7 mouse cellular contexts compared by ENCODE assay signal in the genomic region with DNA sequence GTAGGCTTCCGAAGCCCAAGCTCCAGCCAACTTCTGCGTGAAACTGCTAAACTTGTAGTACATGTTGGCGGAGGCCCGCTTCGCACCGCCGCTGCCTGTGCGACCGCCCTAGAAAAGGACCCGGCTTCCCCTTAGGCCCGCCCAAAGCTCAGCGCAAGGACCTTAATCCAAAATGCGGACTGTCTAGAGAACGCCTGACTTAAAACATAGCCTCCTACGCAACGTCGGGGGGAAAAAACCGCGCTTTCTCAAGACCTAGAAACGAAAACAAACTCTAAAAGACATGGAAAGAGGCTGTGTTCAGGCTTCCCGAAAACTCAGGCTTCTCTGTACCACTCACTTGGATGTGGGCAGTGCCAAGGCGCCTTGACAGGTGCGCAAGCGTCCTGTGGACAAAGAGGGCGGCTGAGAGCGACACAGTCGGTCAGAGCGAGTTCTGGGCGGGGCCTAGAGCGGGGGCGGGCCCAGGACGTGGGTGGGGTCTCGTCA. TPM values are rescaled to one million over a fixed set of nuclear protein-coding genes. Genes with fewer than 3 reads are reported as not detected.
A peak's percentile ranks its signal among the peaks of the same experiment; 100 is the strongest.
DNase-seq lines count a peak whose midpoint lies in the region; ATAC-seq and TF ChIP-seq lines count a peak whose summit lies in the region.

No protein-coding gene starts in this region.

- intact Hi-C loops in left cerebral cortex, postnatal 4 days (cut with DNase I): no loop called here

- H3K4me1 ChIP-seq in embryonic facial prominence, embryonic 10.5 days: peaks cover 30% of the 10 kb centered on the region
- H3K4me1 ChIP-seq in intestine, postnatal 0 days (replicated peaks; ENCODE audit: control insufficient read depth, insufficient read depth, low read length): peaks cover 4% of the 10 kb centered on the region; the same call in 1 of the 2 replicates
- H3K4me1 ChIP-seq in midbrain, embryonic 12.5 days: peaks cover 21% of the 10 kb centered on the region
- peaks cover 4% of the 10 kb centered on the region; the same call in 1 of the 2 replicates for H3K4me1 ChIP-seq in small intestine, adult 2 months (ENCODE audit: control insufficient read depth, insufficient read depth, insufficient read length, low read length)

- H3K27ac ChIP-seq in embryonic facial prominence, embryonic 10.5 days (replicated peaks): peak overlapping the region; percentile 97
- peak overlapping the region; percentile 75 for H3K27ac ChIP-seq in intestine, postnatal 0 days (ENCODE audit: low read depth, low read length)
- H3K27ac ChIP-seq in midbrain, embryonic 12.5 days (replicated peaks): peak overlapping the region; percentile 35; the same call in 1 of the 2 replicates
- peak overlapping the region; percentile 72 for H3K27ac ChIP-seq in small intestine, adult 2 months (ENCODE audit: insufficient read depth, low read depth, low read length)

- no peaks in the 10 kb centered on the region for H3K36me3 ChIP-seq in embryonic facial prominence, embryonic 10.5 days (replicated peaks)
- H3K36me3 ChIP-seq in intestine, postnatal 0 days (ENCODE audit: control insufficient read depth, insufficient read depth): no peaks in the 10 kb centered on the region
- no peaks in the 10 kb centered on the region for H3K36me3 ChIP-seq in midbrain, embryonic 12.5 days
- H3K36me3 ChIP-seq in small intestine, adult 2 months (ENCODE audit: control insufficient read depth, insufficient read depth, low read length): no peaks in the 10 kb centered on the region

- H3K9ac ChIP-seq in intestine, postnatal 0 days (ENCODE audit: low read depth, low read length): peak overlapping the region; percentile 85
- H3K9ac ChIP-seq in midbrain, embryonic 12.5 days (replicated peaks): peak overlapping the region; percentile 93

- peak overlapping the region; percentile 89 for H3K4me3 ChIP-seq in embryonic facial prominence, embryonic 10.5 days
- peak overlapping the region; percentile 63 for H3K4me3 ChIP-seq in intestine, postnatal 0 days (ENCODE audit: low read depth, low read length)
- peak overlapping the region; percentile 90 for H3K4me3 ChIP-seq in midbrain, embryonic 12.5 days
- H3K4me3 ChIP-seq in small intestine, adult 2 months (ENCODE audit: low read depth, low read length): peak overlapping the region; percentile 69

- WGBS in embryonic facial prominence, embryonic 10.5 days: under 1% methylated on average over 33 of the region's 33 CpGs
- under 1% methylated on average over 33 of the region's 33 CpGs for WGBS in intestine, postnatal 0 days
- under 1% methylated on average over 33 of the region's 33 CpGs for WGBS in midbrain, embryonic 12.5 days
- WGBS in small intestine, adult 2 months: under 1% methylated on average over 33 of the region's 33 CpGs

- TF ChIP-seq POLR2A in small intestine, adult 2 months (IDR thresholded peaks at IDR 0.05; ENCODE audit: low read depth, low read length): peak; percentile 80

- H3K9me3 ChIP-seq in embryonic facial prominence, embryonic 10.5 days: no peaks in the 10 kb centered on the region
- H3K9me3 ChIP-seq in intestine, postnatal 0 days (ENCODE audit: control insufficient read depth): no peaks in the 10 kb centered on the region
- H3K9me3 ChIP-seq in midbrain, embryonic 12.5 days: no peaks in the 10 kb centered on the region

- H3K27me3 ChIP-seq in embryonic facial prominence, embryonic 10.5 days (replicated peaks; ENCODE audit: low read depth, poor library complexity, severe bottlenecking): no peaks in the 10 kb centered on the region
- H3K27me3 ChIP-seq in intestine, postnatal 0 days (replicated peaks; ENCODE audit: control insufficient read depth, insufficient read depth, low read length): no peaks in the 10 kb centered on the region
- H3K27me3 ChIP-seq in midbrain, embryonic 12.5 days: no peaks in the 10 kb centered on the region
- no peaks in the 10 kb centered on the region for H3K27me3 ChIP-seq in small intestine, adult 2 months (ENCODE audit: control insufficient read depth, insufficient read depth, low read length)

- peak; percentile 91 for DNase-seq in adrenal gland, postnatal 10 days
- DNase-seq in embryonic facial prominence, embryonic 10.5 days (ENCODE audit: low spot score): peak; percentile 95
- DNase-seq in gonadal fat pad, adult 2 months (ENCODE audit: low read depth): peak; percentile 62
- peak; percentile 93 for DNase-seq in left cerebral cortex, postnatal 4 days

- peak; percentile 37 for TF ChIP-seq CTCF in intestine, postnatal 0 days (IDR thresholded peaks at IDR 0.05; ENCODE audit: low read depth)
- no peak for TF ChIP-seq CTCF in small intestine, adult 2 months (IDR thresholded peaks at IDR 0.05; ENCODE audit: extremely low read depth, insufficient read length, insufficient replicate concordance, low read depth, low read length)

- ATAC-seq in intestine, postnatal 0 days: peak; percentile 99
- ATAC-seq in midbrain, embryonic 12.5 days (ENCODE audit: low FRiP score, low read depth): peak; percentile 99

- H3K4me2 ChIP-seq in intestine, postnatal 0 days (replicated peaks; ENCODE audit: low read depth): peak overlapping the region; percentile 73
- H3K4me2 ChIP-seq in midbrain, embryonic 12.5 days (replicated peaks): peak overlapping the region; percentile 85

RNA-seq across cellular contexts. Expression of a gene that starts 2.9 kb away (rescaled TPM):
- total RNA-seq in adrenal gland, postnatal 10 days (2021): 100 to 1,000 TPM; 271 to 309 TPM
- 118 and 125 TPM in 2 replicates for polyA plus RNA-seq in embryonic facial prominence, embryonic 10.5 days (2016; fragmentation: Nextera tagmentation; extraction: Ambion mirVana)
- polyA plus RNA-seq in gonadal fat pad, adult 2 months (2012; rRNA removed): 216 and 276 TPM in 2 replicates
- polyA plus RNA-seq in intestine, postnatal 0 days (2015; fragmentation: Nextera tagmentation; extraction: Ambion mirVana): 226 and 233 TPM in 2 replicates
- total RNA-seq in left cerebral cortex, postnatal 4 days (2021): 100 to 1,000 TPM; 158 TPM
- polyA plus RNA-seq in midbrain, embryonic 12.5 days (2016; fragmentation: Nextera tagmentation; extraction: Ambion mirVana): 150 TPM in 2 replicates
- polyA plus RNA-seq in small intestine, adult 2 months (2012; rRNA removed): 29.8 and 53.9 TPM in 2 replicates

Comparison
In these comparisons a context has a peak if more than half of its experiments do, and no peak if none do; other contexts are left out.
1. Peak in every context shown above with its lines: DNase-seq, ATAC-seq, H3K4me3 ChIP-seq and H3K27ac ChIP-seq.
2. H3K27ac ChIP-seq: peak in every context shown above with its lines; median percentile 97 in embryonic facial prominence, embryonic 10.5 days; 75 in intestine, postnatal 0 days; 72 in small intestine, adult 2 months; 35 in midbrain, embryonic 12.5 days.